Mouse (Mus musculus) ES-E14 (cell line): Measurements from ENCODE around the gene Majin. TPM values are rescaled to one million over a fixed set of nuclear protein-coding genes. Genes with fewer than 3 reads are reported as not detected.
A peak's percentile ranks its signal among the peaks of the same experiment; 100 is the strongest.

ENCODE experiments used
- DNase-seq: peaks from one replicate; pipeline ENCODE4 v3.0.0-alpha.2; 2013; ENCODE audit warnings: low read depth, low spot score
- H3K27ac ChIP-seq: 2 replicates; pipeline ENCODE4 v1.5.1; 2012; ENCODE audit warnings: low read depth, mild to moderate bottlenecking, low read length, moderate library complexity, mixed read lengths; ENCODE audit not compliant: poor library complexity, insufficient read depth, severe bottlenecking
- H3K36me3 ChIP-seq: 2 replicates; pipeline ENCODE4 v1.6.1; 2012; ENCODE audit warnings: mild to moderate bottlenecking, low read length, moderate library complexity, mixed read lengths; ENCODE audit not compliant: control insufficient read depth, poor library complexity, insufficient read depth, severe bottlenecking
- H3K4me1 ChIP-seq, 2 experiments: fragments of 150-350 bp in 1 of 2; sonication (generic) in 1 of 2; 2 replicates each; pipeline ENCODE4 v1.6.1; 2012; ENCODE audit warnings: low read length in 2 of 2, mild to moderate bottlenecking in 1 of 2, mixed read lengths in 1 of 2; ENCODE audit not compliant: control insufficient read depth in 2 of 2, insufficient read depth in 2 of 2, poor library complexity in 1 of 2
- H3K4me3 ChIP-seq, 2 experiments: fragments of 150-350 bp in 1 of 2; sonication (generic) in 1 of 2; 2 replicates each; pipeline ENCODE4 v1.5.1; 2012; ENCODE audit warnings: low read length in 2 of 2, low read depth in 1 of 2, mild to moderate bottlenecking in 1 of 2, mixed read lengths in 1 of 2; ENCODE audit not compliant: insufficient read depth in 1 of 2, poor library complexity in 1 of 2, severe bottlenecking in 1 of 2
- H3K9ac ChIP-seq: 2 replicates; pipeline ENCODE4 v1.6.1; 2012; ENCODE audit warnings: low read depth, mild to moderate bottlenecking, low read length, mixed read lengths; ENCODE audit not compliant: poor library complexity, insufficient read depth, severe bottlenecking
- H3K9me3 ChIP-seq: fragments of 150-350 bp; sonication (generic); 2 replicates; pipeline ENCODE4 v1.6.1; 2012; ENCODE audit warnings: low read depth, mild to moderate bottlenecking, low read length; ENCODE audit not compliant: control insufficient read depth, insufficient read depth
- CHD2 ChIP-seq: IDR thresholded peaks from 2 replicates; pipeline ENCODE4 v1.6.1; 2014; ENCODE audit warnings: mild to moderate bottlenecking, low read depth, low read length, inconsistent platforms
- HCFC1 ChIP-seq: IDR thresholded peaks from 2 replicates; pipeline ENCODE4 v1.6.1; 2012; ENCODE audit warnings: low read length, inconsistent platforms, borderline replicate concordance; ENCODE audit not compliant: insufficient read depth
- MAFK ChIP-seq: IDR thresholded peaks from 2 replicates; pipeline ENCODE4 v1.6.1; 2014; ENCODE audit warnings: mild to moderate bottlenecking, low read depth, low read length, inconsistent platforms; ENCODE audit not compliant: insufficient read depth
- ZC3H11A ChIP-seq: IDR thresholded peaks from 2 replicates; pipeline ENCODE4 v1.6.1; 2012; ENCODE audit warnings: low read depth, mild to moderate bottlenecking, inconsistent platforms, low read length, borderline replicate concordance
- ZNF384 ChIP-seq: IDR thresholded peaks from 2 replicates; pipeline ENCODE4 v1.6.1; 2012; ENCODE audit warnings: low read depth, low read length, inconsistent platforms
- in situ Hi-C, 2 experiments: fragments of 600-800 bp; cut with MboI; formaldehyde crosslinking; loops; one replicate each; pipeline ENCODE4 v1.15.1; 2025; ENCODE audit warnings: low sequenced_read_pairs in 2 of 2, inconsistent platforms in 1 of 2; ENCODE audit not compliant: unreplicated experiment in 2 of 2
- total RNA-seq: library from RNA; depleted of rRNA; stranded (reverse); fragments of 300-350 nt; gene quantifications from 2 replicates; pipeline ENCODE4 v1.2.3, GENCODE M21; 2012

The Majin gene
- total RNA-seq, 1 experiment, result 1.6 TPM

DNA sequence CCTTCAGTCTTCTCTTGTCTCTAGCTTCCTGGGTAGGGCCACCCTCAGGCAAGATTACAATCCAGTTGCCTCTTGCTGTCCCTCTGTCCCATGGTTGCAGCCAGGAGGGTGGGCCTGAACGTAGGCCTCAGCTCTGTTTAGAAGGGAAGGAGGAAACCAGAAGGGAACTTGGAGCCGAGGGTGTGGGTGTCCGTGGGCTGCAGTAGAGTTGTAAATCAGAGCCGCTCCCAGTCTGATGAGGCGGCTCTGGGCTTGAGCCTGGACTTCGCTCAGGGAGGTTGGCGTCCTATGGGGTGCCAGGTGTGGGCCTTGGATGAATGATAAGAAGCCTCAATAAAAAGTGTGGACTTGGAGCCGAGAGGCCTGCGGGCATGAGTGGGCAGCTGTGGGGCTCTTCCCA lies 80.0 kb downstream of the Majin start:
- Histone ChIP-seq H3K4me3 (no peak overlapping the region), H3K27ac (no peak overlapping the region), H3K4me1 (peaks cover 0 to 16% of the 10 kb centered on the region in 2 experiments; a peak in 2 of 4 replicates), H3K36me3 (peaks cover 20% of the 10 kb centered on the region), H3K9me3 (no peaks in the 10 kb centered on the region), H3K9ac (no peak overlapping the region)
- no peak for DNase-seq
- in situ Hi-C loops, result no loop called here
- no peak for TF ChIP-seq HCFC1
- TF ChIP-seq CHD2, result no peak
- TF ChIP-seq ZC3H11A, result no peak
- TF ChIP-seq ZNF384, result no peak
- TF ChIP-seq MAFK, result no peak

DNA sequence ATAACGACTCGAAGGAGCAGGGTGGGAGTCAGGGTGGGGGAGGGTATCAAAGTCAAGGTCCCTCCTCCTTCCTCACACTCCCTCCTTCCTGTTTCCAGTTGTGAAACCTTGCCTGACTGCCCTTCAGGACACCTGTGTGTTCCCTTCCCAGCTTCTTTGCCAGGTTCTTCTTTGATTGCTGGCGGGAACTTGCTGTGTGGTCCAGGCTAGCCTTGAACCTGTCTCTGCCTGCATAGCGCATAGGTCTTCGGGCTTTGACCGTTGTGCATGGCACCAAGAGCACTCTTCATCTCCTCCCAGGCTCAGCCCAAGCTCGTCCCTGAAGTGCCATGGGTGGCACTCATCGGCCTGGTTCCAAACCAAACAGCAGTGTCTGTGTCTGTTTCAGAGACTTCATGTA lies 80.8 kb downstream of the Majin start:
- H3K9me3 ChIP-seq, result no peaks in the 10 kb centered on the region
- no peak overlapping the region for H3K9ac ChIP-seq
- no peak overlapping the region for H3K27ac ChIP-seq
- no peak for DNase-seq
- TF ChIP-seq CHD2 (no peak), ZC3H11A (no peak), MAFK (no peak), HCFC1 (no peak), ZNF384 (no peak)
- H3K4me3 ChIP-seq, result no peak overlapping the region
- peaks cover 16% of the 10 kb centered on the region for H3K36me3 ChIP-seq
- in situ Hi-C loops, result no loop called here
- H3K4me1 ChIP-seq, result peaks cover 4 to 21% of the 10 kb centered on the region in 2 experiments; a peak in 3 of 4 replicates

DNA sequence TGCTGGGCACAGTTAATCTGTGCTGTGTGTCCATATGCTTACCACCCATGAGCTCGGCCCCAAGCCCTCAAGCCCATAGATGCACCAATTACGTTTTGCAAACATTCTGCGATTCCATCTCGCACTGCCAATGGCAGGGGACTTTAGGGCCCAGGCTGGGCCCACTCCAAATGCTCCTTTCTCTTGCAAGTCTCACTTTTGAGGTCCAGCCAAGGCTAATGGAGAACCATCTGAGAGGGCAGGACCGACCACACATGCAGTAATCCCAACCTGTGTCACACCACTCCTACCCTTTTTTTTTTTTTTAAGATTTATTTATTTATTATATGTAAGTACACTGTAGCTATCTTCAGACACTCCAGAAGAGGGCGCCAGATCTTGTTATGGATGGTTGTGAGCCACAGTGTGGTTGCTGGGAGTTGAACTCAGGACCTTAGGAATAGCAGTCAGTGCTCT lies 81.6 kb downstream of the Majin start:
- Histone ChIP-seq H3K4me1 (peaks cover 5 to 26% of the 10 kb centered on the region in 2 experiments; a peak in 3 of 4 replicates), H3K27ac (no peak overlapping the region), H3K9ac (no peak overlapping the region), H3K9me3 (no peaks in the 10 kb centered on the region), H3K36me3 (peaks cover 12% of the 10 kb centered on the region), H3K4me3 (no peak overlapping the region)
- in situ Hi-C loops, result no loop called here
- TF ChIP-seq ZNF384 (peak; percentile 85), ZC3H11A (no peak)
- no peak for DNase-seq

DNA sequence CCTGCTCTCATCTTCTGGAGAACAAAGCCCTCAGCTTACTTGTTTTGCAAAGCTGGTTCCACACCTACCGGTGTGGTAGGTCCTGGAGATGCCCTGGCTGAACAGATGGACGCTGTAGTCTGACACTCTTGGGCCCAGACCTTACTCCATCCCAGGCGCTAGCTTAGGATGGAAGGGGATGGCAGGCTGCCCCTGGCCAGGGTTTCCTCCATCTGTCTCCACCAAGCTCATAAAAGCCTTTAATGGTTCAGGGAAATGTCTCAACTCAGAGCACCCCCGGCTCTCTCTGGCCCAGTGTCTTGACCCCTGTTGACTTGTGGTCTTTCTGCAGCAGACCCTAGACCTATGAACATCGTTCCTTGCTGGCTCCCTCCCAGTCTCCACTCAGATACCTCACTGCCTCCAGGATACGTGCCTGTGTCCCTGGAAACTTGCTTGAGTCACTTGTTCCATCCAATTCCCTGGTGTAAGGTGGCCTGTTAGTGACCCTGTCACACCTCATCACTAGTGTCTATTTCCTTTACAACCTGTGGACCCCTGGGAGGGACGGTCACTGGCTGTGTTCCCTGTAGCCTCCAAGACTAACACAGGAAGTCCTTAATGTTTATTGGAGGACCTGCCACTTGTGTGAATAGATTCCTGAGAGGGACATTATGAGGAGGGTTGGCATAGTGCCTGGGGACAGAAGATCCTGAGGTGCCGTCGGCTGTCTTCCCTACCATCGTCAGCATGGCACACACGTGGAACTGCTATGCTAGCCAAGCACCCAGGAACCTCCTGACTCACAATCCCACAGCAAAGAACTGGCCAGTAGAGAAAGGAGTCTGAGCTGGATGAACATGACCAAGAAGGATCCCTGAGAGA lies 83.3 kb downstream of the Majin start:
- Histone ChIP-seq H3K4me3 (no peak overlapping the region), H3K9me3 (no peaks in the 10 kb centered on the region), H3K9ac (no peak overlapping the region), H3K4me1 (peaks cover 16 to 37% of the 10 kb centered on the region in 2 experiments), H3K27ac (no peak overlapping the region), H3K36me3 (peaks cover under 1% of the 10 kb centered on the region; the same call in 1 of the 2 replicates)
- in situ Hi-C loops, result no loop called here
- TF ChIP-seq HCFC1 (no peak), MAFK (no peak), ZNF384 (no peak), ZC3H11A (no peak), CHD2 (no peak)
- DNase-seq, result no peak

DNA sequence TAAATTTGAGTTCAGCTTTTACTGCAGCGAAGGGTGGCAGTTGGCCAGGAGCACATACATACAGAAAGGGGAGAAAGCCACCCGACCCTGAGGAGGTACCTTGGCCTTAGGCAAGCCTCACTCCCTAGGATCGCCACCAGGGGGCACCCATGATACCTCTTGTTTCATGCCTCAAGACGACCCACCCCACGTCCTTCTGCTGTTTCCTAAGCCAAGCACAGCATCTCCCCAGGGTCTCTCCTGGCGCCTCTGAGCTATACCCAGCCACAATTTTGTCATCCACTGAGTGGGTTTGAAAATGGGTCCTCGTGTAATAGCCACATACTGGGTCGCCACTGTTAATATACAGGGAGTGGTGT lies 84.0 kb downstream of the Majin start:
- peak; percentile 66; the same call in 1 of the 2 replicates for TF ChIP-seq ZC3H11A
- TF ChIP-seq ZNF384, result no peak
- peak; percentile 96 for DNase-seq
- Histone ChIP-seq H3K9me3 (no peaks in the 10 kb centered on the region), H3K4me1 (peaks cover 16 to 37% of the 10 kb centered on the region in 2 experiments), H3K36me3 (no peaks in the 10 kb centered on the region), H3K27ac (no peak overlapping the region), H3K4me3 (no peak overlapping the region), H3K9ac (no peak overlapping the region)
- in situ Hi-C loops, result no loop called here
